Mouse (Mus musculus) kidney, embryonic 16.5 days (tissue): ENCODE data around the gene Zbtb11. TPM values are rescaled to one million over a fixed set of nuclear protein-coding genes. Genes with fewer than 3 reads are reported as not detected.

Source experiments
- polyA plus RNA-seq: library from polyadenylated mRNA; unstranded; fragments of >200 nt; fragmentation: Nextera tagmentation; extraction: Ambion mirVana; gene quantifications from 2 replicates; pipeline ENCODE4 v1.2.1, GENCODE M21; 2015

Gene Zbtb11
- polyA plus RNA-seq, 1 experiment from 2014 or later, result 16.5 TPM

Other genes starting within 250 kb of the Zbtb11 start
- gene Nfkbiz, start 135.0 kb upstream of the Zbtb11 start, polyA plus RNA-seq, result 4.5 and 5.1 TPM in 2 replicates
- gene Nxpe3, start 78.6 kb upstream of the Zbtb11 start, polyA plus RNA-seq, result 2.1 and 2.2 TPM in 2 replicates
- gene Cep97, start 39.0 kb upstream of the Zbtb11 start, polyA plus RNA-seq, result 12.0 and 13.9 TPM in 2 replicates
- 611 and 649 TPM in 2 replicates for gene Rpl24, start 7.6 kb upstream of the Zbtb11 start, polyA plus RNA-seq
- gene Pcnp, start 55.9 kb downstream of the Zbtb11 start, polyA plus RNA-seq, result 210 and 217 TPM in 2 replicates
- gene Trmt10c, start 63.9 kb downstream of the Zbtb11 start, polyA plus RNA-seq, result 27.8 and 28.6 TPM in 2 replicates
- gene Senp7, start 74.5 kb downstream of the Zbtb11 start, polyA plus RNA-seq, result 24.6 and 27.2 TPM in 2 replicates
- 0.16 and 0.49 TPM in 2 replicates for gene Impg2, start 230.4 kb downstream of the Zbtb11 start, polyA plus RNA-seq